Mouse (Mus musculus): Measurements from ENCODE around the gene Hist1h2af. TPM values are rescaled to one million over a fixed set of nuclear protein-coding genes. Genes with fewer than 3 reads are reported as not detected.

Hist1h2af gene
- 44.2 and 69.4 TPM in 2 replicates for polyA plus RNA-seq (2012; ENCODE audit: low replicate concordance)

DNA sequence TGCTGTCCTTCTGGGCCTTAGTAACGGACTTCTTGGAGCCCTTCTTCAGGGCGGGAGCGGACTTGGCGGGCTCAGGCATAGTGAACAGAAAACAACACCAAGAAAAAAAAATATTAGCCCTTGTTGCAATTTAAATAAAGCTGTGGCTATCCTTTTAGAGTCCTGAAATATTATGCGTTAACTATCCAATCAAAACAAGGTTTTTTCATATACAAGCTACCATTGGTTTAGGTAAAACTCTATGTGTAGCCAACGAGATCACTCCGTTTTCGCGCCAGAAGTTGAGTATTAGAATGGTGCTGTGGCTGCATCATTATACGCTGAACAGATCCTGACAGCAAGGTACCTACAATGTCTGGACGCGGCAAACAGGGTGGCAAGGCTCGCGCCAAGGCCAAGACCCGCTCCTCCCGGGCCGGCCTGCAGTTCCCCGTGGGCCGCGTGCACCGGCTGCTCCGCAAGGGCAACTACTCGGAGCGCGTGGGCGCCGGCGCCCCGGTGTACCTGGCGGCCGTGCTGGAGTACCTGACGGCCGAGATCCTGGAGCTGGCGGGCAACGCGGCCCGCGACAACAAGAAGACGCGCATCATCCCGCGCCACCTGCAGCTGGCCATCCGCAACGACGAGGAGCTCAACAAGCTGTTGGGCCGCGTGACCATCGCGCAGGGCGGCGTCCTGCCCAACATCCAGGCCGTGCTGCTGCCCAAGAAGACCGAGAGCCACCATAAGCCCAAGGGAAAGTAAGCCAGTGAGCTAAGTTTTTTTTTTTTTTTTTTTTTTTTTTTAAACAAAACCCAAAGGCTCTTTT lies at the start of gene Hist1h2af:
Gene Hist1h2af, plus strand, starts transcription at position 347 of the 808 bp plus-strand sequence.

DNA sequence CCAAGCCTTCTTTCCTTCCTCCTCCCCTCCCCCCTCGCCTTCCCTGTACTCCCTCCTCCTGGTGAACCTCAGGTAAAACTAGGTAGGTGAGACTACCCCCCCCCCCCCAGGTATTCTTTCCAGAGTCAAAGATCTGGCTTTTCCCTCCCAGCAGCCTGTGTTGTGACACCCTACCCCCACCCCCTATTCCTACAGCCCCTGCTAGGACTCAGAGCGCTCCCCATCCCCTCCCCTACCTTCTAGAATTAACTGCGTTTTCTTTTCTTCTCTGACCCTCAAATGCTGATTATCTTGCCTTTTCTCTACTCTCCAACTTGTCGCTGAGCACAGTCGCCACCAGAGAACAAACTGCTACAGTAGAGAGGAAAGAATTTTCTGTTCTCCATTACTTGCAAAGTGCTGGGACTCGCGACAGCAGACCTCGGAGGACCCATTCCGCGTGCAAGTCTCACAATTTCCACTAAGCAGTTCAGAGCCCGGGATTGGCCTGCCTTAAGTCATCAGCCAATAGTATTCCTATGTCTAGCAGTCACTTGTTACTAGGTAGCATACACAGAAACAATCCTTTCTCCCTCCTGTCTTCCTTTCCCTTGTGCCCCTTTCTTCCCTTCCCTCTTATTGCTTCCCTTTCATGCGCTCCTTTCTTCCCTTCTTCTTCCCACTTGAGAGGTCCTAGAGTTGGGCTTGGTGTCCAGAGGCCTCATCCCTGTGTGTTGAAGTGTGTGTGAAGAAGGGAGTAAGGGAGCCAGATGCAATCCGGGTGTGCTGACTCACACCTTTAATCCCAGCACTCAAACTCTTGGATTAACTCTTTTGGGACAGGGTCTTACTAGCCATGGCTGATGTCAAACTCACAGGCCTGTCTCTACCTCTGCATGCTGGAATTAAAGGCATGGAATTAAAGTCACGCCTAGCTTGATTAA lies 45.0 kb upstream of the Hist1h2af start, which contains the start of gene Btn2a2:
Gene Btn2a2, minus strand, starts transcription at position 458 of the 923 bp plus-strand sequence.

DNA sequence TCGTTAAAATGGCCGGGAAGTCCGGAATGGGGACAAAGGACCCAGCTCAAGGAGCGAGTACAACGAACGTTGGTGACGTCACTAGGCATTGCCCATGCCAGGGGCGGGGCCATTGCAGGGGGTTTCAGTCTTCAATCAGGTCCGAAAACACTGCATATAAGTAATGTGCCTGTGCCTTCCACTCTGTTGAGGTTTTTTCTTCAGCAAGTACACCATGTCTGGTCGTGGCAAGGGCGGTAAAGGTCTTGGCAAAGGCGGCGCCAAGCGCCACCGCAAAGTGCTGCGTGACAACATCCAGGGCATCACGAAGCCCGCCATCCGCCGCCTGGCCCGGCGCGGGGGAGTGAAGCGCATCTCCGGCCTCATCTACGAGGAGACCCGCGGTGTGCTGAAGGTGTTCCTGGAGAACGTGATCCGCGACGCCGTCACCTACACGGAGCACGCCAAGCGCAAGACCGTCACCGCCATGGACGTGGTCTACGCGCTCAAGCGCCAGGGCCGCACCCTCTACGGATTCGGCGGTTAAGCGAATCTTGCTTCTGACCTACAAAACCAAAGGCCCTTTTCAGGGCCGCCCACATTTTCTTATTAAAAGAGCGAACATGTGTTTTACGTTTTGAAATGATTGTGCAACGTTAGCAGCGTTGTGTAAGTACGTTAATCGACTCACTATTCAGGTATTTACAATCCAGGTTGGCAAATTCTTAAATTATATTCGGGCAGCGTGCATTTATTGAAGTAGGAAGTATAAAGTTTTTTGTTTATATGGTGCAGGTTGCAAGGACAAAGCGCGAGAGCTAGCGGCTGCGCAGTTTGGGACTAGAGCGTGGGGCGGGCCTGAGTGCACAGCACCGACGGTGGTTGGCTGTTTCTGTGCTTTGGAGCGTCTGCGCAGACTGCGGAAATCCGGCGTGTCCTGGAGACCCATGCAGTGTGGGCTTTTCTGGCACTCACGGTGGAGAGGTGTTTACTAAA lies 2.5 kb upstream of the Hist1h2af start, which contains the start of gene Hist1h4h:
Gene Hist1h4h, plus strand, starts transcription at position 150 of the 975 bp plus-strand sequence.

DNA sequence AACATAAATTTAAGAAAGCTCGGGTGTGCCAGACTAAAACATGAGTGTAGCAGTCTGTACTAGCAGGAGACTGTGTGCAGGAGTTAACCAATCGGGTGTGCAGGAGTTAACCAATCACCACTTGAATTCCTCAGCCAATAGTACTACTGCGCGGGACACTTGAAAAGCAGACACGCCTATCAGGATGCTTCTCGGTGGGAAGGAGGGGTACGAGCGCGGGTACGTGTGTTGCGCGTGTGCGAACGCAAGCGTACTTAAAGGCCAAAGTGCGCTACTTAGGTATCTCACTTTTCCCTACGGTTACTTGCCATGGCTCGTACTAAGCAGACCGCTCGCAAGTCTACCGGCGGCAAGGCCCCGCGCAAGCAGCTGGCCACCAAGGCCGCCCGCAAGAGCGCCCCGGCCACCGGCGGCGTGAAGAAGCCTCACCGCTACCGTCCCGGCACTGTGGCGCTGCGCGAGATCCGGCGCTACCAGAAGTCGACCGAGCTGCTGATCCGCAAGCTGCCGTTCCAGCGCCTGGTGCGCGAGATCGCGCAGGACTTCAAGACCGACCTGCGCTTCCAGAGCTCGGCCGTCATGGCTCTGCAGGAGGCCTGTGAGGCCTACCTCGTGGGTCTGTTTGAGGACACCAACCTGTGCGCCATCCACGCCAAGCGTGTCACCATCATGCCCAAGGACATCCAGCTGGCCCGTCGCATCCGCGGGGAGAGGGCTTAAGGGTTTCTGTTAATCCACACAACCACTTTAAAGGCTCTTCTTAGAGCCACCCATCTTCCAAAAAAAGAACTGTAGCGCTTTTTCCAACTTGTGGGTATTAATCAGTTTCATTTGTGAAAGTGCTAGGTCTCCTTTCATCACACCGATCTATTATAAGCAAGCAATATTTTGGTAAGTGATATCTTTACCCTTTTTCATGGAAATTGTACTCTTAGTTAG lies 1.7 kb downstream of the Hist1h2af start, which contains the start of gene Hist1h3g:
Gene Hist1h3g, plus strand, starts transcription at position 286 of the 939 bp plus-strand sequence.

DNA sequence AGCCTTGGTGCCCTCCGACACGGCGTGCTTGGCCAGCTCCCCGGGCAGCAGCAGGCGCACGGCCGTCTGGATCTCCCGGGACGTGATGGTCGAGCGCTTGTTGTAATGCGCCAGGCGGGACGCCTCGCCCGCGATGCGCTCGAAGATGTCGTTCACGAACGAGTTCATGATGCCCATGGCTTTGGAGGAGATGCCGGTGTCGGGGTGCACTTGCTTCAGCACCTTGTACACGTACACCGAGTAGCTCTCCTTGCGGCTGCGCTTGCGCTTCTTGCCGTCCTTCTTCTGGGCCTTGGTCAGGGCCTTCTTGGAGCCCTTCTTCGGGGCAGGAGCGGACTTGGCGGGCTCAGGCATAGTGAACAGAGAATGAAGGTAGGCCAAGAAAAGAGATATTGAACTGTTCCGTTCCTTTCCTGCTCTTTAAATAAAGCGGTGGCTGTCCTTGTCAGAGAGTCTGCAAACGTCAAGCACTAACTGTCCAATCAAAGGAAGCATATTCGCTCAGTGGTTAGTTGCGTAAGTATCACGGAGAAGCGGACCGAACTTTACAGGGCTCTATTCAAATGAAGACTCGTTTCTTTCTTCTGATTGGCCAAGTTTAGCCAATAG lies 9.4 kb downstream of the Hist1h2af start, which contains the start of gene Hist1h2bh:
Gene Hist1h2bh, minus strand, starts transcription at position 394 of the 609 bp plus-strand sequence.

DNA sequence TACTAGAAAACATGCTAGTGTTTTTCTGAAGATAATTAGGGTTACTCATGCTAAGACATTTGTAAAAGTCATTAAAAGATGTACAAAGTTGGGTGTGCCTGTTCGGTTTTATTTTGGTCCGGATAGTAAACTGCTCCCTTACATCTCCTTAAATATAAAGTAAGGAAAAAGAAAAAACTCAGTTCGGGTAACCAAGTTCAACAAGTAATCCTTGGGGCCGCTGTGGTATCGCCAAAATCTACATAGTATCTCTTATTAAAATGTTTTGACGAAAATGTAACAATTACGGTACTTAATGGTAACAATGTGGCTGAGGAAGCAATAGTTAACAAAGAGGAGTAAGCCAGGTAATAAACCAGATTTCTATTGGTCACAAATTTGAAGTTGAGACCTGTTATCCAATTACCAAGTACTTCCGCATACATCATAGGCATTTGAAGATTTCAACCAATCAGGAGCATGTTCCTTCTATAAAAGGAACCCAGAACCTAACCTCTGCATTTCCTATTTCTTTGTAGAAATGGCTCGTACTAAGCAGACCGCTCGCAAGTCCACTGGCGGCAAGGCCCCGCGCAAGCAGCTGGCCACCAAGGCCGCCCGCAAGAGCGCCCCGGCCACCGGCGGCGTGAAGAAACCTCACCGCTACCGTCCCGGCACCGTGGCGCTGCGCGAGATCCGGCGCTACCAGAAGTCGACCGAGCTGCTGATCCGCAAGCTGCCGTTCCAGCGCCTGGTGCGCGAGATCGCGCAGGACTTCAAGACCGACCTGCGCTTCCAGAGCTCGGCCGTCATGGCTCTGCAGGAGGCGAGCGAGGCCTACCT lies 10.5 kb downstream of the Hist1h2af start, which contains the start of gene Hist1h3f:
Gene Hist1h3f, plus strand, starts transcription at position 88 of the 822 bp plus-strand sequence.

DNA sequence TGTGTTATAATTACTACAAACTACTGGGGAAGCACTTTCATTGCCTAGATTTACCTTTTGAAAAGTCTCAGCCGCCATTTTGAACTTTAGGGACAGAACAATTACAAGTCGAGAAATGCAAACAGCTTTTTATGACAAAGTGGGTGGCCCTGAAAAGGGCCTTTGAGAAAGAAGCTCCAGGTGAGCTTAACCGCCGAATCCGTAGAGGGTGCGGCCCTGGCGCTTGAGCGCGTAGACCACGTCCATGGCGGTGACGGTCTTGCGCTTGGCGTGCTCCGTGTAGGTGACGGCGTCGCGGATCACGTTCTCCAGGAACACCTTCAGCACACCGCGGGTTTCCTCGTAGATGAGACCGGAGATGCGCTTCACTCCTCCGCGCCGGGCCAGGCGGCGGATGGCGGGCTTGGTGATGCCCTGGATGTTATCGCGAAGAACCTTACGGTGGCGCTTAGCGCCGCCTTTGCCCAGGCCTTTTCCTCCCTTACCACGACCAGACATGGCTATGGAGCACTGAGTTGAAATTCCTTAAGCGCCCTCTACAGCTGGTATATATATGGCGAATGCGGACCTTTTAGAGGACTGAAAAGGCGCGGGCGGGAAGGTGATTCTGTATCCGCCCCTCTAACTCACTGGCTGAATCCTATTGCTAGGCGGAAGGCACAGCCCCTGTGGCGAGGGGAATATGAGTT lies 17.6 kb downstream of the Hist1h2af start, which contains the start of gene Hist1h4f:
Gene Hist1h4f, minus strand, starts transcription at position 503 of the 689 bp plus-strand sequence.

DNA sequence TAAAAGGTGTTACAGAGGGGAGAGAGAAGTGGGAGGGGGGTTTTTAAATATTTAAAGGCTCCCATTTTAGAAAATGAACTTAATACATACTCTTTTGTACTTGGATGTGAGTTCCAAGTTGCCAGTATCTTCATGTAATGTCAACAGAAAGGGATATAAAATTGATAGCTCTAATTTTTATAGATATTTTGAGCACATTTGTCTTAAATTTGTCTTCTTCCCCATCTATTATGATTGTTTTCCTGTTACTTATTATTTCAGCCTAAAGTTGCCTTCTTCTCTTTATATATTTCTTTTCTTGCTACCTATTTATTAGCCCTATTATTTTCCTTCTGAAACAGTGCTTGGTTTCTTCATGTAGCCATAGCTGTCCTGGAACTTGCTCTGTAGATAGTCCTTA lies 19.3 kb downstream of the Hist1h2af start, which contains the start of gene Hist1h1d:
Gene Hist1h1d, plus strand, starts transcription at position 301 of the 400 bp plus-strand sequence.

DNA sequence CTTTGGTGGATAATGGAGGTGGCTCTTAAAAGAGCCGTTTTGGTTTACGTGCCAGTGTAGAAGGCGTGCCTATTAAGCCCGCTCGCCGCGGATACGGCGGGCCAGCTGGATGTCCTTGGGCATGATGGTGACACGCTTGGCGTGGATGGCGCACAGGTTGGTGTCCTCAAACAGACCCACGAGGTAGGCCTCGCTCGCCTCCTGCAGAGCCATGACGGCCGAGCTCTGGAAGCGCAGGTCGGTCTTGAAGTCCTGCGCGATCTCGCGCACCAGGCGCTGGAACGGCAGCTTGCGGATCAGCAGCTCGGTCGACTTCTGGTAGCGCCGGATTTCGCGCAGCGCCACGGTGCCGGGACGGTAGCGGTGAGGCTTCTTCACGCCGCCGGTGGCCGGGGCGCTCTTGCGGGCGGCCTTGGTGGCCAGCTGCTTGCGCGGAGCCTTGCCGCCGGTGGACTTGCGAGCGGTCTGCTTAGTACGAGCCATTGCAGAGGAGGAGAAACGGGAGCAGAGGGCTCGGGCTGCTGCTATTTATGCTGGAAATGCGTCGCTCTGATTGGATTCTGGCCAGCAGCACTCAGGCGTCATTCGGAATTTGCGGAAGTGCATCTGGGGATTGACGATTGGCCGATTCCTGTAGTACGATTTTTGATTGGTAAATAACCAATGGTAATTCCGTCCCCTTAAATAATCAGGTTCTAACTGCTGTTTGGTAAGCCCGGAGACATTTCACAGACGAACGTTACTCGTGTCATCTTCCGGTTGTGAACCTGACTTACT lies 28.4 kb downstream of the Hist1h2af start, which contains the start of gene Hist1h3e:
Gene Hist1h3e, minus strand, starts transcription at position 487 of the 777 bp plus-strand sequence.

DNA sequence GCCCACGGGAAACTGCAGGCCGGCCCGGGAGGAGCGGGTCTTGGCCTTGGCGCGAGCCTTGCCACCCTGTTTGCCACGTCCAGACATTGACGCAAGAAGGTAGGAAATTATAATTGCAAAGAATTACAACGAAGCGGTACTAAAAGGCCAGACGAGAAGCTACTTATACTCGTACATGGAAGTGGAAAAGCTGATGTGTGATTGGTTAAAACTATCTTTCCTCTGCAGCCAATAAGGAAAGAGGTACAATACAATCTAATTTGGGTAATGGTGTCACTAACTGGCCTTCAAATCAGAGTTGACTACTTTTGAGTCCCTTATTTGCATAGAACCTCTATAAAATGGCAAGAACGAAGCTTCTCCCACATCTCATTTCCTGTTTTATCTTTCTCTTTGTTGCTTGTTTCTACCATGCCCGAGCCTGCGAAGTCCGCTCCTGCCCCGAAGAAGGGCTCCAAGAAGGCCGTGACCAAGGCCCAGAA lies 37.4 kb downstream of the Hist1h2af start, which contains the start of the genes Hist1h2ae and Hist1h2bg:
Gene Hist1h2ae, minus strand, starts transcription at position 199 of the 482 bp plus-strand sequence.
Gene Hist1h2bg, plus strand, starts transcription at position 375 of the 482 bp plus-strand sequence.

DNA sequence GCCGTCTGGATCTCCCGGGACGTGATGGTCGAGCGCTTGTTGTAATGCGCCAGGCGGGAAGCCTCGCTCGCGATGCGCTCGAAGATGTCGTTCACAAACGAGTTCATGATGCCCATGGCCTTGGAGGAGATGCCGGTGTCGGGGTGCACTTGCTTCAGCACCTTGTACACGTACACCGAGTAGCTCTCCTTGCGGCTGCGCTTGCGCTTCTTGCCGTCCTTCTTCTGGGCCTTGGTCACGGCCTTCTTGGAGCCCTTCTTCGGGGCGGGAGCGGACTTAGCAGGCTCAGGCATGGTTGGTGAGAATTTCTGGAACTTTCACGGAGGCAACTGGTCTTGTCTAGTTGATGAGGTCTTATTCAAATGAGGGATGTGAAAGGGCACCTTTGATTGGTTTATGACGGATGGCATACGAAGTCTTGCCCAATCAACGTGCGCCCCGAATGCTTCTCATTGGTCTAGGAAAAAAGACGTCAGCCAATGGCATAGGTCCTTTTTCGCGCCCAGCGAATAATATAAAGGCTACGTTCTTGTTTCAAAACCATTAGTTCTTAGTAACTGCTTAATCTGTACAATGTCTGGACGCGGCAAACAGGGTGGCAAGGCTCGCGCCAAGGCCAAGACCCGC lies 40.3 kb downstream of the Hist1h2af start, which contains the start of the genes Hist1h2bf and Hist1h2ad:
Gene Hist1h2bf, minus strand, starts transcription at position 299 of the 627 bp plus-strand sequence.
Gene Hist1h2ad, plus strand, starts transcription at position 484 of the 627 bp plus-strand sequence.

DNA sequence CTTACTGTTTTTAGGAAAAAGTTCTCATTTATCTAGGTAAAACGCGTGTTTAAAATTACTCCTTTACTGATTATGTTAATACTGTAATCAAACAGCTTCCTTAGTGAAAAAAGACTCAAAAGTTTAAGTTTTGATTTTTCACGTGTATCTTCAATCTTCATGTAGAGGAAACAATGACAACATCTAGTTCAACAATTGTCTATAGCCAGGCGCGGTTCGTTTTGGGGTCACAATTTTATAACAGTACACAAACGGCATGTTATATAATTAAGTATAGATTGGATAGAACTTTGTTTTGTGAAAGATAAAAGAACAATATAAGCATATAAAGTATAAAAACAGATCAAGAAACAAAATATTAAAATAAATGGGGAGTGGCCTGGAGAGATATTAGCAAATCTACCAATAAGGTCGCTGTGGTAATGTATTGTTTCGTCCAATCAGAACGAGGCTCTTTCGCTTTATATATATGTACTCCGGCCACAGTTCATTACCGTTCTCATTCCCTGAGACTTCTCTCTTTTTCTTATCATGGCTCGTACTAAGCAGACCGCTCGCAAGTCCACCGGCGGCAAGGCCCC lies 41.7 kb downstream of the Hist1h2af start, which contains the start of gene Hist1h3d:
Gene Hist1h3d, plus strand, starts transcription at position 493 of the 581 bp plus-strand sequence.

DNA sequence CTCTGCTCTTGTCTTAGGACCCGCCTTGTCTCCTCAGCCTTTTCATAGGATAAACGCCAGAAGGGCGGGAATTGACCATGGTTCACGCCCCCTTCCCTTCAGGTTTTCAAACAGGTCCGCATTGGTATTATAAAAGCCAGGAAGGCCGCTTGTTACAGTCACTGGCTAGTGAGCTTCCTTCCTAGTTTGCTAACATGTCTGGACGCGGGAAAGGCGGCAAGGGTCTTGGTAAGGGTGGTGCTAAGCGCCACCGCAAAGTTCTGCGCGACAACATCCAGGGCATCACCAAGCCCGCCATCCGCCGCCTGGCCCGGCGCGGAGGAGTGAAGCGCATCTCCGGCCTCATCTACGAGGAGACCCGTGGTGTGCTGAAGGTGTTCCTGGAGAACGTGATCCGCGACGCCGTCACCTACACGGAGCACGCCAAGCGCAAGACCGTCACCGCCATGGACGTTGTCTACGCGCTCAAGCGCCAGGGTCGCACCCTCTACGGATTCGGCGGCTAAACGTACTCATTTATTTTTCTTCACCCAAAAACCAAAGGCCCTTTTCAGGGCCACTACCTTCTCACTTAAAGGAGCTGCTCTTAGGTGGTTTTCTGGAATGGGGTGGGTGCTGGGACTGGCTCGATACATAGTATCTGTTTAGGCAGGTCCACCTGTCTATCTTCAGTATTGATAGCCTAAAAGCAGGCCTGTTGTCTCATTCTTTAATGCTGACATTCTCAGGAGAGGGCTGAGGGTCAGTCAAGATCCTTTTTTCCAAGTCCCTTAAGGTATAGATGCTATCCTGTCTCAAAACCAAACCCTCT lies 47.9 kb downstream of the Hist1h2af start, which contains the start of gene Hist1h4d:
Gene Hist1h4d, plus strand, starts transcription at position 191 of the 811 bp plus-strand sequence.

All from hematopoietic multipotent progenitor cell, adult 10-12 weeks (in vitro differentiated cells).